Mouse (Mus musculus) MEL (cell line): ENCODE data around the gene BC061212. TPM values are rescaled to one million over a fixed set of nuclear protein-coding genes. Genes with fewer than 3 reads are reported as not detected.
"Not testable (repeated sequence)": the region's sequence is repeated elsewhere in the genome, so short reads cannot be mapped to it uniquely, and the experiment has no call there.

Experiments
- DNase-seq: peaks from one replicate; pipeline ENCODE4 v3.0.0; 2011; ENCODE audit warnings: low read depth, low spot score
- H3K27ac ChIP-seq: 2 replicates; pipeline ENCODE4 v1.5.1; 2012; ENCODE audit warnings: low read depth, mild to moderate bottlenecking, control low read depth, low read length, moderate library complexity; ENCODE audit not compliant: control insufficient read depth
- H3K27me3 ChIP-seq, 2 experiments: fragments of 150-350 bp in 1 of 2; sonication (generic) in 1 of 2; 2 replicates each; pipeline ENCODE4 v1.6.1; 2012; ENCODE audit warnings: low read length in 2 of 2, mild to moderate bottlenecking in 2 of 2, improper control_type of control experiment in 1 of 2, moderate library complexity in 1 of 2; ENCODE audit not compliant: insufficient read depth in 2 of 2, control insufficient read depth in 1 of 2
- H3K36me3 ChIP-seq, 2 experiments: 2 replicates each; pipeline ENCODE4 v1.6.1; 2012 to 2014; ENCODE audit warnings: low read length in 2 of 2, improper control_type of control experiment in 1 of 2, inconsistent platforms in 1 of 2, mild to moderate bottlenecking in 1 of 2; ENCODE audit not compliant: insufficient read depth in 2 of 2, control insufficient read depth in 1 of 2
- H3K4me1 ChIP-seq, 2 experiments: fragments of 150-350 bp in 1 of 2; sonication (generic) in 1 of 2; 2 replicates each; pipeline ENCODE4 v1.6.1; 2012; ENCODE audit warnings: low read length in 2 of 2, improper control_type of control experiment in 1 of 2, mild to moderate bottlenecking in 1 of 2; ENCODE audit not compliant: insufficient read depth in 2 of 2, control insufficient read depth in 1 of 2
- H3K4me3 ChIP-seq, 2 experiments: fragments of 150-350 bp in 1 of 2; sonication (generic) in 1 of 2; 2 replicates each; pipeline ENCODE4 v1.5.1; 2012; ENCODE audit warnings: low read depth in 2 of 2, low read length in 2 of 2, mild to moderate bottlenecking in 2 of 2, moderate library complexity in 2 of 2, control low read depth in 1 of 2, improper control_type of control experiment in 1 of 2; ENCODE audit not compliant: control insufficient read depth in 1 of 2, insufficient read depth in 1 of 2
- H3K79me2 ChIP-seq: 2 replicates; pipeline ENCODE4 v1.6.1; 2012; ENCODE audit warnings: mild to moderate bottlenecking, low read length, moderate library complexity; ENCODE audit not compliant: control insufficient read depth, poor library complexity, insufficient read depth
- H3K9ac ChIP-seq: 2 replicates; pipeline ENCODE4 v1.6.1; 2012; ENCODE audit warnings: low read depth, mild to moderate bottlenecking, control low read depth, low read length, moderate library complexity; ENCODE audit not compliant: control insufficient read depth, poor library complexity, severe bottlenecking
- H3K9me3 ChIP-seq: fragments of 150-350 bp; sonication (generic); replicated peaks from 2 replicates; pipeline ENCODE4 v1.6.1; 2012; ENCODE audit warnings: mild to moderate bottlenecking, low read length, improper control_type of control experiment, moderate library complexity; ENCODE audit not compliant: insufficient read depth
- polyA plus RNA-seq, 2 experiments: library from polyadenylated mRNA; stranded (reverse) in 1 of 2; unstranded in 1 of 2; fragments of >175 nt in 1 of 2; fragments of >200 nt in 1 of 2; gene quantifications; 2 replicates each; pipeline versions ENCODE4 v1.2.1 to v1.2.4; 2012; ENCODE audit warnings: low replicate concordance in 2 of 2, low read depth in 1 of 2; ENCODE audit not compliant: insufficient read length in 2 of 2, insufficient read depth in 1 of 2, missing spikeins in 1 of 2
- total RNA-seq: library from RNA; depleted of rRNA; stranded (reverse); fragments of 300-350 nt; gene quantifications from 2 replicates; pipeline ENCODE4 v1.2.3, GENCODE M21; 2012; rRNA removed

Gene BC061212
- not detected in 2 replicates for total RNA-seq
- not detected for polyA plus RNA-seq

DNA sequence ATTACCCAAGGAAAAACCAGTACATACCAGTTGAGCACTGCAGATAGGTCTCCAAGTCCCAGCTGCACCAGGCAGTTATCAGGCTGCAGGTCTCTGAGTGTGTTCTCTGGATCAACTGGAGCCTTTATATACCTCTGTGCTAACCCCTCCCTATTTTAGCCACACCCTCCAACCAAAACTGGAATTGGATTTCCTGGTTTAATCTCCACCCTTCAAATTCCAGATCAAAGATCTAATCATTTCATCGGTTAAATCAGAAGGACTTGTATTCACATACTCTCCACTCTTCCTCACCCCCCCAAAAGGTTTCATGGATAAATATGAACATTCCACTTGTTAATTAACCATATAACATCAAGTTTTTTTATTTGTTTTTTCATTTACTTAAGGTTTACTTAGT lies at the start of gene BC061212:
Gene BC061212, minus strand, starts transcription at position 101 of the 400 bp plus-strand sequence.
- H3K9me3 ChIP-seq, H3K36me3 ChIP-seq, H3K79me2 ChIP-seq, H3K27ac ChIP-seq, H3K4me3 ChIP-seq, H3K27me3 ChIP-seq, DNase-seq, H3K4me1 ChIP-seq, H3K9ac ChIP-seq: not testable (repeated sequence)

DNA sequence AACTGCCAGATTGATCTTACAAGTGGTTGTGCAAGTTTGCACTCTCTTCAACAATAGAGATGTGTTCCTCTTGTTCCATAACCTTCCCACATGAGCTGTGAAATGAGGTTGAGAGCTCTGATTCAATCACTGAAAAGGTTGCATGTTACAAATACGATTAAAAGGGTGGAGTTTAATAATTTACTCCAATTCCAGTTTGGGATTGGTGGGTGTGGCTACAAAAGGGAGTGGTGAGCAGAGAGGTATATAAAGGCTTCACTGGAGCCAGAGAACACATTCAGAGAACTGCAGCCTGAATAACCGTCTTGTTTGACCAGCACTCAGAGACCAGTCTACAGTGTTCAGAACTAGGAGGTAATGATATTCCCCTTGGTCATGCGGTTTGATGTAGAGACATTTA lies 5.7 kb upstream of the BC061212 start, which contains the start of gene Gm6351:
Gene Gm6351, plus strand, starts transcription at position 301 of the 400 bp plus-strand sequence.
- H3K9ac ChIP-seq, H3K27me3 ChIP-seq, H3K79me2 ChIP-seq, H3K4me3 ChIP-seq, DNase-seq, H3K4me1 ChIP-seq, H3K9me3 ChIP-seq, H3K27ac ChIP-seq, H3K36me3 ChIP-seq: not testable (repeated sequence)

Other genes with a start within 250 kb of the BC061212 start
- gene Gm7792, start 226.8 kb downstream of the BC061212 start, total RNA-seq: 0.13 TPM in 1 of 2 replicates, not detected in the other
- gene Gm7792, start 226.8 kb downstream of the BC061212 start, polyA plus RNA-seq: not detected
- not detected in 2 replicates for gene Gm16429, start 141.5 kb downstream of the BC061212 start, total RNA-seq
- not detected for gene Gm16429, start 141.5 kb downstream of the BC061212 start, polyA plus RNA-seq
- gene Gm6351, start 5.8 kb upstream of the BC061212 start, total RNA-seq: not detected in 2 replicates
- not detected for gene Gm6351, start 5.8 kb upstream of the BC061212 start, polyA plus RNA-seq
- not detected in 2 replicates for gene Gm3106, start 147.5 kb upstream of the BC061212 start, total RNA-seq
- gene Gm3106, start 147.5 kb upstream of the BC061212 start, polyA plus RNA-seq: not detected
- gene A430089I19Rik, start 236.3 kb upstream of the BC061212 start, total RNA-seq: not detected in 2 replicates
- gene A430089I19Rik, start 236.3 kb upstream of the BC061212 start, polyA plus RNA-seq: not detected
- gene Gm6502, start 243.9 kb upstream of the BC061212 start, total RNA-seq: not detected in 2 replicates
- not detected for gene Gm6502, start 243.9 kb upstream of the BC061212 start, polyA plus RNA-seq